Mouse (Mus musculus): ENCODE results near the gene Sco1.

Gene Sco1

GRCm38 (mm10) chr11:67112851-67113202 lies 60.4 kb downstream of the Sco1 start:
- DNase-seq (ENCODE audit: extremely low spot score, low read depth, low spot score) = peak; percentile 46

- DNase-seq (ENCODE audit: extremely low spot score, low read depth, low spot score) = no peak
Measured at GRCm38 (mm10) chr11:67113381-67113780, 60.9 kb downstream of the Sco1 start.

- no peak for DNase-seq (ENCODE audit: extremely low spot score, low read depth, low spot score)
Measured at GRCm38 (mm10) chr11:67114261-67114660, 61.8 kb downstream of the Sco1 start.

- no peak for DNase-seq (ENCODE audit: extremely low spot score, low read depth, low spot score)
Measured at GRCm38 (mm10) chr11:67114901-67115300, 62.4 kb downstream of the Sco1 start.
